Mouse (Mus musculus): Measurements from ENCODE around the gene 0610030E20Rik.

The 0610030E20Rik gene

GRCm38 (mm10) chr6:72347166-72347941 lies at the start of gene 0610030E20Rik:
Gene 0610030E20Rik (plus strand): TSS chr6:72347317.
- peak; percentile 25 for DNase-seq (ENCODE audit: low spot score)

DNA sequence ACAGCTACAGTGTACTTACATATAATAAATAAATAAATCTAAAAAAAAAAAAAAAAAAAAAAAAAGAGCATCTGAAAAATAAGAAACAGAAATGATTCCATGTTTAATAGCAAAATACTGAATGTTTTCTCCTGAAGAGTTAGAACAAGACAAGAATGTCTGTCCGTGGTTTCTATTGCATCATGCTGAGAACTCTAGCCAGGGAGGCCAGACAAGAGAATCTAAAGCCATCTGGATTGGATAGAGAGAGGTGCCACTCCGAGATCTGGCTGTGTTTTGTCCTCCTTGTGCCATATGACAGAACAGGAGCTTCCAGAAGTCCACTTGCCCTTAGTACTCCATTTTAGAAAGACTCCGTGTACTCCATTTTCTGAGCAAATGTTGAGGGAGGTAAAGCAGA lies 49.3 kb upstream of the 0610030E20Rik start:
- DNase-seq (ENCODE audit: low spot score), result no peak

DNA sequence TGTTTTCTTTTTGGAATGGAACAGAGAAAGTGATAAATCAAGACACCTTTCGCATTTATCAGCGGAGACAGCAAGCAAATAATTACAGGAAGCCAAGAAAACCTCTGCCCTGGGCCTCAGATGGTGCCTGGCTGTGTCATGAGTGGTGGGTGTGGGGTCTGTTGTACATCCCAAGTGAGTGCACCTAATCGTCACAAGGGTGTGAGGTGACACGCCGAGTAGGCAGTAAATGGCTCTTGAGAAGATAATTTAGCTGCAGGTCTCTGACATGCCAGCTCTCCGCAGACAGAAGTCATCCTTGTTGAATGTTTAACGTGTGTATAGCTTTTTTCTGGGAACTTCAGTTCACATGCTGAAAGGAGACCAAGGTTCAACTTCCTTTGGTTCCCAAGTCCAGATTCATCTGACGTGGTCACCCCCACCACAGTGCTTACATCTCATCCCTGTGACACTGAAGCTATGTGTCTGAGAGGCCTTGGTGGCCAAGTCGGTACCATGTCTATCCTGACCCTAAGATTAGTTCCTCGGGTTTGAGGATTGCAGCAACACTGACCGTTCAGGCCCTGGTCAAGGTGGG lies 44.7 kb upstream of the 0610030E20Rik start:
- no peak for DNase-seq (ENCODE audit: low spot score)

DNA sequence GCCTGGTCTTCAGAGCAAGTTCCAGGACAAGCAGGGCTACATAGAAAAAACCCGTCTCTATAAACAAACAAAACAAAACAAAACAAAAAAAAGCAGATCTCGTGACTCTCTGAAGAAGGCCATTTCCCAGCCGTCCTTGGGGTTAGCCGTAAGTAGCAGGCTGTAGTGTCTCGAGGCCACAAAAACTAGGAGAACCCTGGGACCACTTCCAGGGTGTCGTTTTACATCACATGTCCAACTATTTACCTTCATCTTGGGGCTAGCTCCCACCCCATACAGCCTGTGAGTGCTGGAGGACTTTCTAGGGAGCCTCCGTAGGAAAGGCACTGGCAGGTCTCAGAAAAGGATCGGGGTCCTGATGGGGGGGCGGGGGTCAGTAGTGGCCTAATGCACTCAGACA lies 43.6 kb upstream of the 0610030E20Rik start:
- DNase-seq (ENCODE audit: low spot score), result no peak

GRCm38 (mm10) chr6:72312198-72312597 lies 34.9 kb upstream of the 0610030E20Rik start:
- no peak for DNase-seq (ENCODE audit: low spot score)

DNA sequence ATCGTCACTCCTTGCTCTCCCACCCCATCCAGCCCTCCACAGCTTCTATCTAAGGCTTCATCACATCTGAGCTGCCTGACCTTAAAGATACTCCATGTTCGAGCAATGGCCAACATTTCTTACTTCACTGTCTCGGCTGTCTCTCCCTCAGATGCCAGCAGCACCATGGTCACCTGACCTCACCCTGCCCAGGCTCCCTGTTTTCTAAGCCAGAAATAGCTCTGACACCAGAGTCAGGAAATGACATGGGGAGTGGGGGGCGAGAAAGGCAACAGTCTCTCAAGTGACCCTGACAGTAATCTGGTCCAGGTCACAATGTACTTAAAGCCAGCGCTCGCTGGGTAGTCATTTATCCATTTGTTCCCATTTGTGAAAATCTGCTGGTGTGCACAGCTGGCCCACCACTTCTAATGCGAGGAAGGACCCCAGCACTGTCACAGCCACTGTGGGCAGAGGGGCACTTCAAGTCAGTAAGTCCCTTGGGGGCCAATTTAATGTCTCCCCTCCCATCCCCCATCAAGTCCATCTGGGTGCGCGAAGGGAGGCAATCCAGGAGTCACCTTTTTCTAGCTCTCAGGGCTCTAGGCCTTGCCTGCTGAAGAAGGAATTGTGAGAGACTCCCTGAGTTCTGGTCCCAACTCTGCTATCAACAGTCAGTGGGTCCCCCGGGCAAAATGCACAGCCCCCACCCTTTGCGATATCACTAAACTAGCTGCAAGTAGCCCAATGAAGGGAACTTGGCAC lies 33.8 kb upstream of the 0610030E20Rik start:
- no peak for DNase-seq (ENCODE audit: low spot score)

GRCm38 (mm10) chr6:72315384-72315783 lies 31.7 kb upstream of the 0610030E20Rik start:
- no peak for DNase-seq (ENCODE audit: low spot score)

GRCm38 (mm10) chr6:72316044-72316443 lies 31.1 kb upstream of the 0610030E20Rik start:
- no peak for DNase-seq (ENCODE audit: low spot score)

DNA sequence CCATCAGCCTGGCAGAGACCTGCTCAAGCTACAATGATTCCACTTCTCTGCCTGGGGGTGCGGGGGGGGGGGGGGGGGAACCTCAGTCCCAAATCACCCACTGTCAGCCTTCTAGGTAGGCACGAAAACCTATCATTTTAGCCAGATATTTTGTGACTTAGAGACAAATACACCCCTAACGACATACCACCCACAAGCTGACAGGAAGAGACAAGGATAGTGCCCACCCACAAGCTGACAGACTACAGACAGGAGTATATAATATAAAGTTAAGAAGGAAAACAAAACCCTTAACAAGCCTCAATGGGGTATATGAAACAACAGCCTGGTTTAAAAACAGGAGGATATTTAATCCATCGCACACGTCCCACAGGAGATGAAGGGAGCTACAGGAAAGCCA lies 28.7 kb upstream of the 0610030E20Rik start:
- DNase-seq (ENCODE audit: low spot score), result no peak

DNA sequence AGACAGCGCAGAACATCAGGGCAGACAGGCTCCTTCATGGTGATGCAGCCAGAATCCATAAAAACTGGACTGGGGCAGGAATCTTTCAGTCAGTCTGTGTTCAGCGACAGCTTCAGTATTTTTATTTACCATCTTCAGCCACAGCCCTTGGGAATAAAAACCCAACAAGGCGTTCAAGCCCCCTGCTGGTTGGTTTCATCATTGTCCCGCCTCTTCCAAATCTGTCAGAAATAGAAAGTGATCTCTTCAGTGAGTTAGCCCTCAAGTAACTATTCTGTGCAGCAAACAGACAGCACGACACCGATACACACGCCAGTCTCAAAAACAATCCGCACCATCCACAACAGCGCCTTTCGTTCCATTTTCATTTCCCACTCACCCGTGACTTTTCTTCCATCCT lies 28.1 kb upstream of the 0610030E20Rik start:
- no peak for DNase-seq (ENCODE audit: low spot score)

GRCm38 (mm10) chr6:72322936-72323335 lies 24.2 kb upstream of the 0610030E20Rik start:
- DNase-seq (ENCODE audit: low spot score), result no peak

DNA sequence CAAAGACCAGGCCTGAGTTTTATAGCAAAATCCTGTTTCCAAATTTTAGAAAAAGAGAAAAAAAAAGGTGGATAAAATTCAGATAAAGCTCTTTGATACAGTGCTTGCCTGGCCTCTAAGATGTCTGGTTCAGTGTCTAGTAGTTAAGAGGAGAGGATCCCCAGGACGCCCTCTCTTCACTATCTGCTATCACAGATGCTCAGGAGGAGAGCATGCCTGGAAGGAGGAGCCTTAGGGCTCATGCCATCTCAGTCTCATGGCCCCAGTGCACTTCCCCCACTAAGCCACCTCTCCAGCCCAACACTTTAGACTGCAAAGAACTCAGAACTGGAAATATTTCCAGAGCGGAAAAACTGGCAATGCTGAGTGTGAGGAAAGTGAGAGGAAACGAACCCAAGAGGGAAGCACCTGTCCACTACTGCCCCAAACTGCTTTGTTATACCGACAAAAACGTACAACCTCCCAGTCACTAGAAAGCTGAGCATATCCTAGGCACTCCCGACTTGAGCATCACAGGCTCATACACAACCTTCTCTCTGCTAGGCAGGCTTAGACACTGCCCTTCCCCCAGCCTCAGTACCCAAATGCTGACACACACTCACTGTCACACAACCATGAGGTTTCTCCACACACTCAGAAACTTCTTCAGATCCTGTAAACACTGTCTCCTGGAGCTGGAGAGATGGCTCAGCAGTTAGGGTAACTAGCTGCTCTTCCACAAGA lies 23.2 kb upstream of the 0610030E20Rik start:
- no peak for DNase-seq (ENCODE audit: low spot score)

- DNase-seq (ENCODE audit: low spot score), result no peak
Measured at GRCm38 (mm10) chr6:72326274-72326673, 20.8 kb upstream of the 0610030E20Rik start.

- no peak for DNase-seq (ENCODE audit: low spot score)
Measured at GRCm38 (mm10) chr6:72329019-72329418, 18.1 kb upstream of the 0610030E20Rik start.

DNA sequence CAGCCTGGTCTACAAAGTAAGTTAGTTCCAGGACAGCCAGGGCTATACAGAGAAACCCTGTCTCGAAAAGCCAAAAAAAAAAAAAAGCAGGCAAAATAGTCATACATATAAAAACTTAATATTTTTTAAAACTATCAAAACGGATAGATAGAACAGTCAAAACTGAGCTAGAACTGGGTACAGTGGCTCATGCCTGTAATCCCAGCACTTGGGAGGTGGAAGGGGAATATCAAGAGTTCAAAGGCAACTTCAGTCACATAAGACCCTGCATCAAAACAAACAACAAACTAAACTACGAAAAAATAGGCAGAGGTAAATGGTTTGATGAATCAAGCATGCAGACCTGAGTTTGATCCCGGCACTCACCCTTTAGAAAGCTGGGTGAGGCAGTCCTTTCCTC lies 17.0 kb upstream of the 0610030E20Rik start:
- no peak for DNase-seq (ENCODE audit: low spot score)

DNA sequence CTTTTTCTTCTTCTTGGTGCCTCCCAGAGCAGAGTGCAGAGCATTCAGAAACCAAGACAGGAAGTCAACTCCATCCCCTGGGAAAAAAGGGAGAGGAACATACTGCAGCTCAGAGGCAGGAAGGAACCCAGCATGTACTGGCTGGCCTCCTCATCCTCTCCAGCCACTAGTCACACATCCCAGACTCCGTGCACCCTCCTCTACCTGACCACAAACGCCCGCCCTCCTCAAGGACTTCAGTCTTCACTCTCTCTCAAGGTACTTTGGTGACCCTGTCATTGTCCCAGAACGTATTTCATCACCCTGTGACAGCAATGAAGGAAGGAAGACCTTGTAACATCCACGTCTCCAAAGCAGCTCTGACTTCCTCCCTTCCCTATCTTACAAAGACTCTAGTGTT lies 14.0 kb upstream of the 0610030E20Rik start:
- DNase-seq (ENCODE audit: low spot score), result no peak

DNA sequence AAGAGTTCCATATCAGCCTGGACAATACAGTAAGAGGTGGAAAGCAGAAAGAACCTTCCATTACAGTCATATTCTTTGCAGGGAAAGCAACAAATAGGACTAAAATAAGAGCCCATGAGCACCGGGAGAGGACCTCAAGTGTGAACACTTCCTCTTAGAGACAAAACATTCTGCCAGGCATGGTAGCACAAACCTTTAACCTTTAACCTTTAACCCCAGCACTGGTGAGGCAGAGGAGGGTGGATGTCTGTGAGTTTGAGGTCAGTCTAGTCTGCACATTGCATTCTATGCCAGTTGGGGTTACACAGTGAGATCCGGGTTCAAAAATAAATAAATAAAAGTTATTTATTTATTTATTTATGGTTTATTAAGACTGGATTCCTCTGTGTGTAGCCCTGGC lies 6.6 kb upstream of the 0610030E20Rik start:
- DNase-seq (ENCODE audit: low spot score), result no peak

DNA sequence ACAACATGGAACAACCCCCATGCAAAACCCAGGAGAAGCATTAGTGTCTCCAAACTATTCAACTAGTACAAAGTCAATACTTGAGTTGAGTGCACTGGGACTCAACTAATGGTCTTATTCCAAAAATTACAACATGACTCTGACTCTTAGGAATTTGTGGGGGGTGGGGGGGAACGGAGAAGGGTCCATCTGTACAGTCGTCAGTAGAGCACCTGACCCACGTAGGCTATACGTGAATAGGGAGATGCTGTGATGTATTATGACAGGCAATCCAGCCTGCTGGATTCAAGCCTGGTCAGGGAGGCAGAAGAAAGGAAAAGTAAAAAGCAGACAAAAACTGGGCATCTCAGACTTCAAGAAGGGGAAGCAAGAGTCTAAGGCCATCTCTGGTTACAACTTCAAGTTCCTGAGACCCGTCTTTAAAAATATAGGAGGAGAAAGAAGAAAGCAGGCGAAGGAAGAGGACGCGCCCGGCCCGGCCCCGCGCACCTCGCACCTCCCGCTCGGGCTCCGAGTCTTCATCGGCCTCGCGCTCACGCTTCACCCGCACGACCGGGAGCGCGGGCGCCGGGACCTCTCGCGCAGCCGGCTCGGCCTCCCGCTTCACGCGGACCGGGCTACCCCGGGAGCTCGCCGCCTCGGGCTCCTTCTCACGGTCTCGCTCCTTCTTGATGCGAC lies 2.6 kb upstream of the 0610030E20Rik start:
- DNase-seq (ENCODE audit: low spot score), result no peak

DNA sequence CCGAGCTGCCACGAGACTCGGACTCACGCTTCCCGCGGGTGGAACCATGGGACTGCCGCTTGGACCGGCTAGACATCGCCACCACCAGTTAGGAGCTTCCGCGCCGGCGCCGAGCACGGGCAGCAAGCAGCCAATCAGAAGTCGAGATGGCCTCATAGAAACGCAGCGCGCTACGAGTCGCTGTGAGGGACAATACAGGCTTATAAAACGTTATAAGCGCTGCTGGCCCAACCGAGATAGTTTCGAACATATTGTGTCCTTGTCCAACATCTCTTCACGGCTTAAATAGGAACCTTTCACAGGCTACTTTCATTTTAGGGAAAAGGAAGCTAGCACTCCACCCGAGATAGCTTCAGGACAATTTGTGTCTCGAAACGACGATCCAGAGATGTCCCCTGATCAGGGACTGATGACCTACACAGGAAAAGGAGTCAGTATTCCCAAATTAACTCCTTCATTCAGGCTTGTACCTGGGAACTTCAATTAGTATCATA lies 2.0 kb upstream of the 0610030E20Rik start, which contains the start of gene Usp39:
TSS of gene Usp39 (minus strand) at position 111 of the 494 bp plus-strand sequence.
- peak; percentile 70 for DNase-seq (ENCODE audit: low spot score)

GRCm38 (mm10) chr6:72345633-72346032 lies 1.5 kb upstream of the 0610030E20Rik start:
- DNase-seq (ENCODE audit: low spot score), result no peak

DNA sequence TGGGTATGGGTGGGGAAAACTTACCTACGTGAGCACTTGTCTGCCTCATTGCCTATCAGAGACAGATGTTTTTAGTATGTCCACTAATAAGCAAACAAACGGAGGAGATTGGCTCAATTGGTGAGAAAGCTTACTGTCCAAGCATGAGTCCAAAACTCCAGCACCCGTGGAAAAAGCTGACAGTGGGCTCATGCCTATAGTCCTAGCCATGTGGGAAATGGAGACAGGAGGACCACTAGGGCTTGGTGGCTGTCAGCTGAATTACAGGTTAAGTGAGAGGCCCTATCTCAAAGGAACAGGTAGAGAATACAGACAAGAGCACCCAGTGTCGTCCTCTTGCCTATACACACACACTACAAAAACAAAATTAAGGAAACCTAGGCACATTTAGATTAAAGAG lies 856 bp upstream of the 0610030E20Rik start:
- DNase-seq (ENCODE audit: low spot score), result no peak

DNA sequence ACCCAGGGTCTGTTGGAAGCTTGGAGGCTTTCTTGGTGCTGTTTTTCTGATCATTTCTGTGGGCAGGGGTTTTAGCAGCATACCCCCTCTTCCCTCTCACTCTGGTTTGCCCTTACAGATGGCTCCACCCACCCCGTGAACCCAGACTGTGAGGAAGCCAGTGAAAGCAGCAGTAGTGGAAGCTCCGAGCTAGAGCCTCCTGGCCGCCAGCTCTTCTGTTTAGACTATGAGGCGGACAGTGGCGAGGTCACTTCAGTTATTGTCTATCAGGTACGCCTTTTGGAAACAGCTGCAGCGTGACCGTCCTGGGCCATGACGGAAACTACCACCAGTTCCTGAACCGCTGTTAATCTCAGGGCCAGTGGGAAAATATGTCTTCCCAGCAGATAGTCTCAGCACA lies 1.3 kb downstream of the 0610030E20Rik start:
- no peak for DNase-seq (ENCODE audit: low spot score)
